Mouse (Mus musculus): ENCODE results near the gene Tchp. TPM values are rescaled to one million over a fixed set of nuclear protein-coding genes. Genes with fewer than 3 reads are reported as not detected.

Tchp gene
- total and polyA plus RNA-seq, 2 experiments from 2014 or later, result 0.50 to 4.4 TPM

DNA sequence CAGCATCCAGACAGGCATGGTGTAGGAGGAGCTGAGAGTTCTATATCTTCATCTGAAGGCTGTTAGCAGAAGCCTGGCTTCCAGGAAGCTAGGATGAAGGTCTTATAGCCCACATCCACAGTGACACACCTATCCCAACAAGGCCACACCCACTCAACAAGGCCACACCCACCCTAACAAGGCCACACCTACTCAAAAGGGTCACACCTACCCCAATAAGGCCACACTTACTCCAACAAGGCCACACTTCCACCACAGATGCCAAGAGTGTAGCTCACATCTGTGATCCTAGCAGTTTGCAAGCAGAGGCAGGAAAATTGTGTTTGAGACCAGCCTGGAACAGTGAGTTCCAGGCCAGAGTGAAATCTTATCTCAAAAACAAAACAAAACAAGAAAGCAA, 19.7 kb upstream of the Tchp start:
- peaks cover 13% of the 10 kb centered on the region for H3K4me1 ChIP-seq (ENCODE audit: control insufficient read depth, insufficient read depth)
- DNase-seq (ENCODE audit: low spot score) (no peak), ATAC-seq (ENCODE audit: insufficient read depth, low read depth) (no peak)
- no peak overlapping the region for H3K4me3 ChIP-seq (ENCODE audit: low read depth, low read length)
- H3K27ac ChIP-seq (ENCODE audit: low read depth), result no peak overlapping the region
- H3K4me2 ChIP-seq (ENCODE audit: low read depth, low read length), result no peak overlapping the region
- H3K36me3 ChIP-seq (replicated peaks; ENCODE audit: control insufficient read depth, insufficient read depth, low read length), result no peaks in the 10 kb centered on the region
- no peak for TF ChIP-seq CTCF (IDR thresholded peaks at IDR 0.05; ENCODE audit: low read depth)
- H3K9ac ChIP-seq (replicated peaks; ENCODE audit: low read depth, low read length), result no peak overlapping the region
- no peaks in the 10 kb centered on the region for H3K9me3 ChIP-seq (replicated peaks; ENCODE audit: control insufficient read depth, low read length)
- H3K27me3 ChIP-seq (ENCODE audit: control insufficient read depth, insufficient read depth, low read length), result 0 out of 2 replicates have a peak, but pooled peaks cover 3% of the 10 kb centered on the region

DNA sequence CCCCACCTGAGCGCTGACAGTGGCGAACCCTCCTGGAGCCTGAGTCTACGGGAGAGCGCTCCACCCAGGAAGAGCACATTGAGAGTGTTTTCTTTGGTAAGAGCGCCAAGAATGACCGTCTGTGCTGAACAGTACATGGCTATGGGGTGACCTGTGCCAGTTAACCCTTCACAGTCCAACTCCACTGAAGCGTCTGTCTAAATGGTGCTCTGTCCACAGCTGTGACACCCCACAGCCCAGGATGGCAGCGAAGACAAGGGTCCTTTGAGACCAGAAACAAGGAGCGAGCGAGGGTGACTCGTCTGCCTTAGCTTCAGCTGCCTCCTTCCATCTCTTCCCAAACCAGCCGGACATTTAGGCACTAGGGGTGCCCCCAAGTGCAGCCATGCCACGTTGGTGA, 18.9 kb upstream of the Tchp start:
- 84% methylated on average over 13 of the region's 13 CpGs for WGBS
- no peak overlapping the region for H3K4me2 ChIP-seq (ENCODE audit: low read depth, low read length)
- DNase-seq (ENCODE audit: low spot score) (no peak), ATAC-seq (ENCODE audit: insufficient read depth, low read depth) (no peak)
- H3K4me3 ChIP-seq (ENCODE audit: low read depth, low read length), result no peak overlapping the region
- H3K9ac ChIP-seq (replicated peaks; ENCODE audit: low read depth, low read length), result no peak overlapping the region
- no peak overlapping the region for H3K27ac ChIP-seq (ENCODE audit: low read depth)
- 0 out of 2 replicates have a peak, but pooled peaks cover 3% of the 10 kb centered on the region for H3K27me3 ChIP-seq (ENCODE audit: control insufficient read depth, insufficient read depth, low read length)
- H3K4me1 ChIP-seq (ENCODE audit: control insufficient read depth, insufficient read depth), result peaks cover 13% of the 10 kb centered on the region
- H3K9me3 ChIP-seq (replicated peaks; ENCODE audit: control insufficient read depth, low read length), result no peaks in the 10 kb centered on the region
- no peaks in the 10 kb centered on the region for H3K36me3 ChIP-seq (replicated peaks; ENCODE audit: control insufficient read depth, insufficient read depth, low read length)
- no peak for TF ChIP-seq CTCF (IDR thresholded peaks at IDR 0.05; ENCODE audit: low read depth)
- TF ChIP-seq EP300 (IDR thresholded peaks at IDR 0.05; ENCODE audit: low read depth), result no peak

GRCm38 (mm10) chr5:114689700-114690366, 17.7 kb upstream of the Tchp start:
- 18% methylated on average over 16 of the region's 16 CpGs for WGBS
- H3K4me3 ChIP-seq (ENCODE audit: low read depth, low read length), result peak overlapping the region; percentile 78
- DNase-seq (ENCODE audit: low spot score) (no peak), ATAC-seq (ENCODE audit: insufficient read depth, low read depth) (no peak)
- TF ChIP-seq CTCF (IDR thresholded peaks at IDR 0.05; ENCODE audit: low read depth) (no peak), EP300 (IDR thresholded peaks at IDR 0.05; ENCODE audit: low read depth) (no peak)
- H3K4me2 ChIP-seq (ENCODE audit: low read depth, low read length), result peak overlapping the region; percentile 99
- peaks cover 13% of the 10 kb centered on the region for H3K4me1 ChIP-seq (ENCODE audit: control insufficient read depth, insufficient read depth)
- no peaks in the 10 kb centered on the region for H3K36me3 ChIP-seq (replicated peaks; ENCODE audit: control insufficient read depth, insufficient read depth, low read length)
- 0 out of 2 replicates have a peak, but pooled peaks cover 3% of the 10 kb centered on the region for H3K27me3 ChIP-seq (ENCODE audit: control insufficient read depth, insufficient read depth, low read length)
- H3K27ac ChIP-seq (ENCODE audit: low read depth), result no peak overlapping the region
- H3K9ac ChIP-seq (replicated peaks; ENCODE audit: low read depth, low read length), result peak overlapping the region; percentile 80
- no peaks in the 10 kb centered on the region for H3K9me3 ChIP-seq (replicated peaks; ENCODE audit: control insufficient read depth, low read length)

DNA sequence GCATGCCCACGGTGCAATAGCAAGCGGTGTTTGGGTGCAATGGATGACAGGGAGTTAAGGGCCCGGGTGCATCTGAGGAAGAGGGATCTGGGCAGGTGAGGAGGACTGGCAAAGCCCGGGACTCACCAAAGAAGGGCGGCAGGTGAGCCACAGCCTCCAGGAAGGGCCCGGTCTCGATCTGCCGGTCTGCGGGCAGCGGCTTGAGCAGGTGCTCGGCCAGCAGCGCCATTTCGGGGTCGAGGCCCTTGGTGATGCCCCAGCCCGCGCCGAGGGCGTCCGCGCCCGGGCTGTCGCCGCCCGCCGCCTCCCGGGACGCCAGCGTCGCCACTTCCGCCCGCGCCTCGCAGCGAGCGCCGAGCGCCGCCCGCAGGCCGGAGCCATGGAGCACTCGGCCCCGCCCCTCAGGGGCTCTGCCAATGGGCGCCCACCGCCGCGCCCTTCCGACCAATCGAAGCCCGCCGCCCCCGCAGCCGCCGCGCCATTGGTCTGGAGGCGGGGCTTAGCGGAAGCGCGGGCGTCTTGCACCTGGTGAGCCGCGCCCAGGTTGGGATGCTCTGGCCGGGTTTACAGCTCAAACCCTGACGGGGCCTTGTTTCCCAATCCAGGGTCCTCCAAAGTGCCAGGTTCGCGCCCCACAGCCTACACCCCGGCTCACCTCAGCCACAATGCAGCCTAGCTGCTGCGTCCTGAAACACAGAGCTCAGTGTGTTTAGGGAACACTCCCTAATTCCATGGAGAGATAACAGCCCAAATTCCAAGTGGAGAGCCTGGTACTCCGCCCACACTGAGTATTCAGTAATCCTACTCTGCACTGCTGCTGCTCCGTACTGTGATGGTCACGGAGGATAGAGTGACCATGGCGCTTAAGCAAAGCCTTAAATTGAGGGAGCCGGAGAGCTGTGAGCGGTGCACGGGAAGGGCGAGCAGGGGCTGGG, 16.7 kb upstream of the Tchp start, which contains the start of gene Gltp:
Gene Gltp, minus strand, starts transcription at position 352 of the 935 bp plus-strand sequence.
- TF ChIP-seq CTCF (IDR thresholded peaks at IDR 0.05; ENCODE audit: low read depth), result peak; percentile 24
- no peak for TF ChIP-seq EP300 (IDR thresholded peaks at IDR 0.05; ENCODE audit: low read depth)
- Histone ChIP-seq H3K27ac (ENCODE audit: low read depth) (0 out of 2 replicates have a peak within 1 kb of the TSS, but pooled peaks have one; percentile 43), H3K27me3 (ENCODE audit: control insufficient read depth, insufficient read depth, low read length) (0 out of 2 replicates have a peak, but pooled peaks cover 3% of the 10 kb centered on the region), H3K9me3 (replicated peaks; ENCODE audit: control insufficient read depth, low read length) (no peaks in the 10 kb centered on the region), H3K4me3 (ENCODE audit: low read depth, low read length) (peak within 1 kb of the TSS; percentile 78), H3K4me2 (ENCODE audit: low read depth, low read length) (peak within 1 kb of the TSS; percentile 99), H3K4me1 (ENCODE audit: control insufficient read depth, insufficient read depth) (peaks cover 13% of the 10 kb centered on the region), H3K9ac (replicated peaks; ENCODE audit: low read depth, low read length) (peak within 1 kb of the TSS; percentile 80), H3K36me3 (replicated peaks; ENCODE audit: control insufficient read depth, insufficient read depth, low read length) (no peaks in the 10 kb centered on the region)
- ATAC-seq (ENCODE audit: insufficient read depth, low read depth) (peak; percentile 98), DNase-seq (ENCODE audit: low spot score) (peak; percentile 95)
- WGBS, result 7% methylated on average over 38 of the region's 75 CpGs

DNA sequence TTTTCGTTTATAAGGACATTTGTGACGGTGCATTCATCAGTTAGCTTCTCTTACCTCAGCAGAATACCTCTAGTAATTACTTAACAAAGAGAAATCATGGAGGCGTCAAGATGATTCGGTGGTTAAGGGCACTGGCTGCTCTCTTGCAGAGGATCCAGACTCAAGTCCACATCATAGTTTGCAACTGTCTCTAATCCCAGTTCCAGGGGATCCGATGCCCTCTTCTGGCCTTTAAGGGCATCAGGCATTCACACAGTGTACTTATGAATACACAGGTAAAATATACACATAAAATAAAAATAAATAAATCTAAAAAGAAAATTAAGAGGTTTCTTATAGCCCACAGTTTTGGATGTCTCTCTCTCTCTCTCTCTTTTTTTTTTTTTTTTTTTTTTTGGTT, 11.8 kb upstream of the Tchp start:
- TF ChIP-seq EP300 (IDR thresholded peaks at IDR 0.05; ENCODE audit: low read depth) (no peak), CTCF (IDR thresholded peaks at IDR 0.05; ENCODE audit: low read depth) (peak; percentile 12)
- 70% methylated on average over 5 of the region's 5 CpGs for WGBS
- no peak overlapping the region for H3K9ac ChIP-seq (replicated peaks; ENCODE audit: low read depth, low read length)
- DNase-seq (ENCODE audit: low spot score), result no peak
- no peaks in the 10 kb centered on the region for H3K9me3 ChIP-seq (replicated peaks; ENCODE audit: control insufficient read depth, low read length)
- H3K27me3 ChIP-seq (ENCODE audit: control insufficient read depth, insufficient read depth, low read length), result 0 out of 2 replicates have a peak, but pooled peaks cover 3% of the 10 kb centered on the region
- ATAC-seq (ENCODE audit: insufficient read depth, low read depth), result no peak
- H3K4me1 ChIP-seq (ENCODE audit: control insufficient read depth, insufficient read depth), result peaks cover 4% of the 10 kb centered on the region; the same call in 1 of the 2 replicates
- H3K4me3 ChIP-seq (ENCODE audit: low read depth, low read length), result no peak overlapping the region
- H3K4me2 ChIP-seq (ENCODE audit: low read depth, low read length), result no peak overlapping the region
- no peak overlapping the region for H3K27ac ChIP-seq (ENCODE audit: low read depth)
- H3K36me3 ChIP-seq (replicated peaks; ENCODE audit: control insufficient read depth, insufficient read depth, low read length), result no peaks in the 10 kb centered on the region
